Mouse (Mus musculus) embryonic stem cell, embryonic (primary cell): Measurements from ENCODE around the gene D430041D05Rik.

Source experiments
- CTCF ChIA-PET, 4 experiments: fragments of 300-600 bp in 2 of 4; fragments of 350-600 bp in 2 of 4; sonication (Branson Sonifier 250); formaldehyde crosslinking; loops; one replicate each; lab custom pipeline; 2022; ENCODE audit warnings: inconsistent platforms in 2 of 4; lab: Charles Lee
- POLR2A ChIA-PET, 4 experiments: fragments of 300-600 bp in 2 of 4; fragments of 350-600 bp in 2 of 4; sonication (Branson Sonifier 250); formaldehyde crosslinking; loops; one replicate each; lab custom pipeline; 2022; ENCODE audit warnings: antibody characterized with exemption in 4 of 4, inconsistent platforms in 1 of 4; lab: Charles Lee

D430041D05Rik gene

GRCm38 (mm10) chr2:104413011-104413410, 2.2 kb upstream of the D430041D05Rik start:
- ChIA-PET CTCF (no interaction called here), POLR2A (no interaction called here)

- CTCF ChIA-PET: no interaction called here
- POLR2A ChIA-PET: interaction anchor here in 1 of 4 experiments (0.7 kb wide), 1 partner anchor 255 kb away, joined by 3 read pairs; no protein-coding TSS in a partner anchor
Observed at GRCm38 (mm10) chr2:104412496-104412895, 1.7 kb upstream of the D430041D05Rik start.

DNA sequence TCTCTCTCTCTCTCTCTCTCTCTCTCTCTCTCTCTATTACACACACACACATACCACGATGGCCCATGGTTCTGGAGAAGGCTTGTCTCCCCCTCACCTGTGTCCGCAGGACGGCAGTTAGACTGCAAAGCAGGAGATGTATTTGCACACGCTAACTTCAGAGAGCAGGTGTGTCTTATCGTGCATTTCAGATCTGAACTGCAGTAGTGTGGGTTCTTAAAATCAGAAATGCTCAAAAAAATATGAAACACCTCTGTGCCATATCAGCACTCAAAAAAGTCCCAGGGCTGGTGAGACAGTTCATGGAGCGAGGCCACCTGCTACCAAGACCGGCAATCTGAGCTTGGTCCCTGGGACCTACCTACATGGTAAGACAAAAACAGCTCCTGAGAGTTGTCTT, 993 bp upstream of the D430041D05Rik start:
- CTCF ChIA-PET: no interaction called here
- POLR2A ChIA-PET: interaction anchor here in 1 of 4 experiments (0.7 kb wide), 1 partner anchor 256 kb away, joined by 3 read pairs; no protein-coding TSS in a partner anchor

DNA sequence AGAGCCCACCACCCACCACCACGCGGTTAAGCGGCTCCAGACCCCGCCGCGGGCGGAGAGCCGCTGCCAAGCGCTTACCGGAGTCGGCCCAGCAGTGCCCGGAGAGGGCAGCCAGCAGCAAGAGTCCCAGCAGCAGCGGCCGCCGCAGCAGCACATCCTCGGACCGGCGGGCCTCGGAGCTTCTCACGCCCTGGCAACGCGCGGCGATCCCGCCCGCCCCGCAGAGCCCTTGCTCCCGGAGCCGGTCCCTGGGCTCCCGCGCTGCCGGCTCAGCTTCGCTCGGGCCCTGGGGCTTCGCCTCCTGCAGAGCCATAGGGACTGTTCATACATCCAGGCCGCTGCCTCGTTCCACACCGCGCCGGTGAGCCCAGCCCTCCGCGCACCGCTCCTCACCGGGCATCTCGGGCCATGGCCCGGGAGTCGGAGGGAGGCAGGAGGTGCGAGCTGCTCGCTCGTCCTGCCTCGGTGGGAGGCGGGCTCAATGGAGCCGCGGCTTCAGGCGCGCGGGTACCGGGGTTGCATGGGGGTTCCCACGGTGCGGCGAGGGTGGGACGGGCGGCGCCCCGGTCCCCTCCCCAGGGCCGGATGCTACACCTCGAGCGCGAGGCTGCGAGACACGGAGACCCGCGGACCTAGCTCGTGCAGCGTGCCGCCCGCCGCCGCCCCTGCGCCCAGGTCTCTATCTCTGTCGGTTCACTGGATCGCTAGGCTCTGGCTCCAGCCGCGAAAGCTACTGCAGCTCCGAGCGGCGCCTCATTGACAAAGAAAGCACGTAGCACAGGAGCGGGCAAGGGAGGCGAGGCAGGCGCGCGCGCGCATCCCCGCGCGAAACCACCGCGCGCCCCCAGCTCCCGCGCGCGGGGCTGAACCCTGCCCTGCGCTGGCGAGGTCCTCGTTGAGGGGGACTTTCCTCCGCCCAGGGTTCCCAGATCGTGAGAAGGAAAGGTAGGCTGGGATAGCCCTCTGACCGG, 677 bp downstream of the D430041D05Rik start:
- ChIA-PET POLR2A (interaction anchor here in 3 of 4 experiments (0.5 to 2.9 kb wide), 22 partner anchors 8 to 428 kb away, joined by 3 to 17 read pairs (median 4); partner anchors contain the start of genes A930018P22Rik (in 2 of the 3), Cstf3 (in 2 of the 3) and Hipk3 (in 1 of the 3)), CTCF (interaction anchor here (0.7 to 1.3 kb wide), 5 partner anchors 11 to 275 kb away, joined by 3 to 6 read pairs (median 4); no protein-coding TSS in a partner anchor)

DNA sequence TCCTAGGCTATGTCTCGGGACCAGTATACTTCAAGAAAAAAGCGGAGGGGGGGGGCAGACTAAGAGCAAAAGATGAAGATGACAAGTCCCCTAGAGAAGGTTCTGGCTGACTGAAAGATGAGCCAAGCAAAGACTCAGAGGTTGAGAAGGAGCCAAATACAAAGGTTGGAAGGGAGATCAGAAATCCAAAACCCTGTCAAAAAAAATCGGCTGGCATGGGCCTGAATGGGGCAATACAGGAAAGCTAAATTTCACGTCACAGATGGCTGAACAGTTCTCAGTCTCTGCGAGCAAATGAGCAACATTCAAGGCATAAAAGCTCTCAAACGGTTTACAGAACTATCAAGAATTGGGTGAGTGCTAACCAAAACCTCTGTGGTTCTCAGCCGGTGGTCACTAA, 2.5 kb downstream of the D430041D05Rik start:
- ChIA-PET POLR2A (interaction anchor here in 2 of 4 experiments (0.5 to 2.9 kb wide), 2 partner anchors 11 to 36 kb away, joined by 3 to 17 read pairs; no protein-coding TSS in a partner anchor), CTCF (interaction anchor here in 1 of 4 experiments (0.8 kb wide), 1 partner anchor 9 kb away, joined by 3 read pairs; no protein-coding TSS in a partner anchor)

DNA sequence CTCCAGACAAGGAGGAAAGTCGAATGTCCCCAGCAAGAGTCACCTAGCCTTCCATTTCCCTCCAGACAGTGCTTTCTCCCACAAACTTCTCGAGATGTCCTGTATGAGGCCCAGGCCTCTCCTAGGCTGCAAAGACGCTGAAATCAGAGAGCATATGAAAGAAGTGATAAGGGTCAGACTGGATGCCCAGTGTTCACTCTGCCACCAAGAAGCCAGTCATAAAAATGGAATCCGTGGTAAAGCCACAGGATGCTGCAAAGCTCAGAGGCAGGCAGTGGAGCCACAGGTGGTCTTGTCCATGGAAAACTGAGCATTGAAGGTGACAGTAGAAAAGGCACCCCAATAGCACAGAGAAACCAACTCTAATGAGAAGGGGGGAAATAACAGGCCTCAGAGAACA, 2.9 kb downstream of the D430041D05Rik start:
- ChIA-PET CTCF (no interaction called here), POLR2A (no interaction called here)

DNA sequence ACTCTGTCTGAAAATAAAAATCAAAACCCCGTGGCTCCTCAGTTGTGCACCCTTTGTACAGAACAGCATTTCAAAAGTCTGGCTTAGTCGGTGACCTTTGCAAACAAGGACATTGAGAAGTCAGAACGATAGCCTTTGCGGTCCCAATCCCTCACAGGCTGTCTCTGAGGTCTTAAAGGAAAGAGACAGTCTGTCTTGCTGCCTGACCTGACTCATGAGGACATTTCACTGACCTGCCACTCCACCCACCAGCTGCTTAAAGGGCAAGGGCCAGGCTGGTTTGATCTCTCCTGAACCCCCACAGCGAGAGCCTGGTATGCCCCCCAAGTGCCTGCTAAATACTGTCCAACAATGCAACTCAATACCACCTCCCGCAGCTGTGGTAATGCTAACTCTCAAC, 6.8 kb downstream of the D430041D05Rik start:
- POLR2A ChIA-PET: no interaction called here
- CTCF ChIA-PET: no interaction called here

DNA sequence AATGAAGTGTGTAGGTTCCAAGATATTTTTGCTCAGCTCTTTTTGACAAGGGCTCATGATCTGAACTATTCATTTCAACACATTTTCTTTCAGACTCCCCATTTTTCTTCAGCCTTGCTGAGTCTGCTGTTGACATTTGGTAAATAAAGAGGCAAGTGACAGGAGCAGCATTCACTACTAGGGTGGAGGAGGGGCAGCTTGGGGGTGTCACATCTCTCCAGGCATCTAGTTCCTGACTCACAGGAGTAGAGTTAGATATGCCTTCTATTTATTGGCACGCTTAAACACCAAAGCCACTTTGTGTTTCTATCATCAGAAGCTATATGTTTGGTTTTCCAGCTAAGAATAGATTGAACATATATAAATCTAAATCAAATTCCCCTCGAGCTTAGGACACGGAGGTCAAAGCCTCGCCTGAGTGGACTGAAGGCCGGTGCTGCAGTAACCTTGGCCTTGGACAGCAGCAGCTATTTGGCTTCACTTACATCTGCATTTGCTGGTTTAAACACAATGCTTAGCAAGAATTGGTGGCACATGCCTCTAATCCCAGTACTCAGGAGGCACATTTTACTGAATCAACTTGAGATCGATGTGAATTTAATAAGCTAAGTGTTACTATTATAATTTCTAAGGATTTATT, 12.0 kb downstream of the D430041D05Rik start:
- ChIA-PET POLR2A (interaction anchor here in 1 of 4 experiments (0.7 to 1.5 kb wide), 3 partner anchors 10 to 192 kb away, joined by 3 read pairs; partner anchors contain the start of gene Cstf3), CTCF (interaction anchor here in 3 of 4 experiments (0.9 to 1.5 kb wide), 5 partner anchors 10 to 21 kb away, joined by 3 to 6 read pairs (median 3); partner anchors contain the start of gene D430041D05Rik (in 1 of the 3))

GRCm38 (mm10) chr2:104395961-104396360, 14.9 kb downstream of the D430041D05Rik start:
- POLR2A ChIA-PET: no interaction called here
- CTCF ChIA-PET: interaction anchor here in 1 of 4 experiments (0.9 kb wide), 1 partner anchor 14 kb away, joined by 4 read pairs; the partner anchor contains the start of gene D430041D05Rik

- CTCF ChIA-PET: no interaction called here
- POLR2A ChIA-PET: no interaction called here
Observed at GRCm38 (mm10) chr2:104394769-104395168, 16.0 kb downstream of the D430041D05Rik start.

DNA sequence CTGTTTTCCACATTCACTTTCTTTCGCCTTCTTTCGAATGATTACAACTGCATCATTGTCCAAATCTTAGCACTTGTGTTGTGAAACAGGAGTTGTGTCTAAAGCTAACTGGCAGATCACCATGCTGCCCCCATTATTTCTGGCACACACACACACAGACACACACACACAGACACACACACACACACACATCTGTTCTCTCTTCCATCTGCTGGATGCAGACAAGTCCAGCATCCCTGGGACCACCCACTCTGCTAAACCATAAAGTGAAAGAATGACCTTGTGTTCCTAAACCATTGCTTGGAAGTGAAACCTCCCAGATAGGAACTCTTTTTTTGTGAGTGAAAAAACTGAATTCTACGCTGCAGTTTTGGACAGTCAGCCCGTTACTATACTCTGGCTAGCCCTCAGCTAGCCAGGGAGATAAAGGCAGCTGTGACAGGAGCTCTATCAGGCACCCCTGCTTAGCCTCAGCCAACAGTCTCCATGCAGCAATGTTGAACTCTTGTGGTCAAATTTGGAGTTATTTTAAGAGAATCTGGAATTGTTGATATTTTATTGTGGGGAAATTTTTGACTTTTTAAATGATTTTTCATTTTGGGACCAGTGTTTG, 18.0 kb downstream of the D430041D05Rik start:
- ChIA-PET CTCF (no interaction called here), POLR2A (no interaction called here)

GRCm38 (mm10) chr2:104389231-104389630, 21.6 kb downstream of the D430041D05Rik start:
- ChIA-PET CTCF (no interaction called here), POLR2A (no interaction called here)

GRCm38 (mm10) chr2:104385941-104386340, 24.9 kb downstream of the D430041D05Rik start:
- CTCF ChIA-PET: no interaction called here
- POLR2A ChIA-PET: interaction anchor here in 1 of 4 experiments (0.6 kb wide), 1 partner anchor 14 kb away, joined by 4 read pairs; no protein-coding TSS in a partner anchor

DNA sequence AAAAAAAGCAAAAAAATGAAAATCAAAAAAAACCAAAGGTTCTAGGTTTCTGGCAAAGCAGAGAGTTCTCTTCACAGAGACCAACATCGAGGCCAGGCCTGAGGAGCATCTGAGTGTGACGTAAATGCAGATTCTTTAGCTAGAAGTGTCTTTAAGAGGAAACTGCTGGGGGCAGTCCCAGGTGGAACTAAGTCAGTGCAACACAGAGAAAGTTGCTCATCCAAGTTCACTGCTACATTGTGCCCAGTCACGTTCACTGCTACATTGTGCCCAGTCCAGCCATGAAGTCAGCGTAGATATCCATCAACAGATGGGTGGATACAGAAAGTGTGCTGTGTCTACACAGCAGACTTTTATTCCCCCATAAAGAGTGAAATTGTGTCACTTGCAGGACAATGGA, 27.2 kb downstream of the D430041D05Rik start:
- ChIA-PET POLR2A (no interaction called here), CTCF (interaction anchor here in 1 of 4 experiments (1.2 kb wide), 1 partner anchor 16 kb away, joined by 3 read pairs; no protein-coding TSS in a partner anchor)

- POLR2A ChIA-PET: no interaction called here
- CTCF ChIA-PET: no interaction called here
Observed at GRCm38 (mm10) chr2:104382813-104383212, 28.0 kb downstream of the D430041D05Rik start.

DNA sequence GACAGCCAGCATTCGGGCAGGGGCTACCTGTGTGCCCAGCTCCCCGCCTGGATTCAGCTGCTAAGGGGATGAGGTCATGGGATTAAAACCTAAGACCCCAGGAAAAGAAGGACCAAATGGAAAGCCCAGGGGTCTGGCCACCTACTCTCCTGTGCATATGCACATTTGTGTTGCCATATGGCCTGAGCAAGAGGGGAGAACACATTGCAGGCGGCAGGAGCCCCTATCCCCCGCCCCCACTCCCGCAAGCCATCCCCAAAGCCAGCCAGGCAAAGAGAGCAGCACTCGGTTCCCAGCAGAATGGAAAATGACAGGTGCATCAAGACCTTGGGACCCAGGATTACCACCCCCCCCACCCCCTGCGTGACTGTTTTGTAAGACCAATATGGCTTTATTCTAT, 31.5 kb downstream of the D430041D05Rik start:
- POLR2A ChIA-PET: no interaction called here
- CTCF ChIA-PET: interaction anchor here in 1 of 4 experiments (0.7 kb wide), 1 partner anchor 213 kb away, joined by 3 read pairs; no protein-coding TSS in a partner anchor

- CTCF ChIA-PET: no interaction called here
- POLR2A ChIA-PET: no interaction called here
Observed at GRCm38 (mm10) chr2:104378791-104379190, 32.0 kb downstream of the D430041D05Rik start.

DNA sequence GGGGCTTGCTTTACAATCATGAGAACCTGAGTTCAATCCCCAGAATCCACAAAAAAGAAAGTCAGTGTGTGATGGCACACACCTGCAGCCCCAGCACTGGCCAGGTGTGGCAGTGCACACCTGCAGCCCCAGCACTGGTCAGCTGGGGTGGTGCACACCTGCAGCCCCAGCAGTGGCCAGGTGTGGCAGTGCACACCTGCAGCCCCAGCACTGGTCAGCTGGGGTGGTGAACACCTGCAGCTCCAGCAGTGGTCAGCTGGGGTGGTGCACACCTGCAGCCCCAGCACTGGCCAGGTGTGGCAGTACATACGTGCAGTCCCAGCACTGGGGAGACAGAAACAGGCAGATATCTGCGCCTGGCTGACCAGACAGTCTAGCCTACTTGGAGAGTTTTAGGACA, 32.8 kb downstream of the D430041D05Rik start:
- ChIA-PET CTCF (interaction anchor here in 1 of 4 experiments (1.2 kb wide), 1 partner anchor 21 kb away, joined by 3 read pairs; no protein-coding TSS in a partner anchor), POLR2A (interaction anchor here in 1 of 4 experiments (1.1 to 1.3 kb wide), 2 partner anchors 40 to 212 kb away, joined by 3 to 4 read pairs; partner anchors contain the start of gene Cstf3)
